Mouse (Mus musculus) olfactory bulb, adult 2 months (tissue): ENCODE data around the gene Ahctf1.

Experiments used
- CTCF ChIP-seq: fragments of 200-500 bp; IDR thresholded peaks from 2 replicates; pipeline ENCODE4 v1.5.1; 2012; ENCODE audit warnings: low read depth, mild to moderate bottlenecking, low read length, moderate library complexity; ENCODE audit not compliant: insufficient read depth
- POLR2A ChIP-seq: fragments of 200-500 bp; IDR thresholded peaks from 2 replicates; pipeline ENCODE4 v1.6.1; 2012; ENCODE audit warnings: mild to moderate bottlenecking, low read depth, low read length, moderate library complexity; ENCODE audit not compliant: insufficient read depth

GRCm38 (mm10) chr1:179756477-179756876, 47.0 kb downstream of the Ahctf1 start:
- TF ChIP-seq POLR2A = no peak
- no peak for TF ChIP-seq CTCF
